Comparison of ENCODE assay signal across 8 mouse cellular contexts in the genomic region with DNA sequence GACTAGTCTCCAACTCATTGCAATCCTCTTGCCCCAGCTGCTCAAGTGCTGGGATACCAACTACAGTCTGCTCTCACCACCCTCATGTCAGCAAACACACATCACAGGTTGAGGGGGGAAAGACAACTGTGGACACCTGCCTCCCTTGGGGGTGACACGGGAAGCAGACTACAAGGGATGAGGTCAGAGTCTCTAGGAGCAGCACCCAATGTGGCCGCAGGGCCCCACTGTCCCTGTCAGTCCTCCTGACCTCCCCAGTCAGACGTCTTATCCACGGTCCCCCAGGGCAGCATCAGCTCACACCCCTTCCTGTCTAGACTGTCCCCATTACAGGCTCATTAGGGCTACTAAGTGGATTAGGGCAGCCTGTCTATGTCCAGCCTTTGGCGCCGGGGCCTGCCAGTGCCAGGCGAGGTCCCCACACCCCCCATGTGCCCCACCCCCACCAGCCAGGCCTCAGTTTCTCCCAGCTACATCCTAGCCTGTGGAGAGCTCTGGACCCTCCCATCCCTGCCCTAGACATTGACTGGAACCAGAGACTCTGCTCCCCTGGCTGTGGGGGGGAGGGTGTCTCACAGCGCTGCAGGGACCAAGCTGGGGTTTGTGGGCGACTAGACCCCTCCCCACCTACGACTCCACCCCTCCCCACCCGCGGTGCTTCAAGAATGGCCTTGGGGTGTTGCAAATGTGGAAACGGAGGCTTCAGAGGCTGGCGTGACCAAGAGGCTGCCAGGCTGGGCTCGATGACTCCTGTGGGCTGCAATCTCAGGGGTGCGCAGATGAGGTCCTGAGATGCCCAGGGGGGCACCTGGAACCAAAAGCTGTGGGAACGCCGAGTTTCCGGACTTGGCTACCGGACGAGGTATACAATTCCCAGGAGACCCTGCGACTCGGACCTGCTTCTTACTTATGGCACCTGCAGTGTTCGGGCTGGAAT. TPM values are rescaled to one million over a fixed set of nuclear protein-coding genes. Genes with fewer than 3 reads are reported as not detected.
DNase-seq lines count a peak whose midpoint lies in the region; ATAC-seq lines count a peak whose summit lies in the region.

No protein-coding gene starts in this region.

- peaks cover 74% of the 10 kb centered on the region for H3K4me1 ChIP-seq in kidney, embryonic 14.5 days (ENCODE audit: control insufficient read depth, insufficient read depth, low read length)
- peaks cover 28% of the 10 kb centered on the region for H3K4me1 ChIP-seq in embryonic facial prominence, embryonic 11.5 days (ENCODE audit: control insufficient read depth, insufficient read depth, low read length)
- H3K4me1 ChIP-seq in hindbrain, embryonic 13.5 days (replicated peaks): peaks cover 86% of the 10 kb centered on the region
- H3K4me1 ChIP-seq in midbrain, embryonic 15.5 days: peaks cover 45% of the 10 kb centered on the region

- peak overlapping the region; percentile 25 for H3K4me2 ChIP-seq in kidney, embryonic 14.5 days (replicated peaks; ENCODE audit: low read depth, low read length)
- peak overlapping the region; percentile 43 for H3K4me2 ChIP-seq in embryonic facial prominence, embryonic 11.5 days (ENCODE audit: low read depth, low read length)
- peak overlapping the region; percentile 45 for H3K4me2 ChIP-seq in hindbrain, embryonic 13.5 days
- H3K4me2 ChIP-seq in midbrain, embryonic 15.5 days: peak overlapping the region; percentile 31

- H3K36me3 ChIP-seq in kidney, embryonic 14.5 days (ENCODE audit: control insufficient read depth, insufficient read depth, low read length): peaks cover 33% of the 10 kb centered on the region; the same call in 1 of the 2 replicates
- H3K36me3 ChIP-seq in embryonic facial prominence, embryonic 11.5 days (replicated peaks; ENCODE audit: control insufficient read depth, insufficient read depth, low read depth, low read length): no peaks in the 10 kb centered on the region; the same call in 1 of the 2 replicates
- H3K36me3 ChIP-seq in hindbrain, embryonic 13.5 days: peaks cover 47% of the 10 kb centered on the region
- H3K36me3 ChIP-seq in midbrain, embryonic 15.5 days (replicated peaks): peaks cover 9% of the 10 kb centered on the region; the same call in 1 of the 2 replicates

- DNase-seq in kidney, postnatal 10 days: no peak
- no peak for DNase-seq in embryonic facial prominence, embryonic 11.5 days (ENCODE audit: low spot score)
- DNase-seq in thymus, postnatal 25 days: no peak
- DNase-seq in layer of hippocampus, adult 11-12 months (ENCODE audit: low spot score): no peak
- no peak for DNase-seq in layer of hippocampus, adult 9-10 months (ENCODE audit: low spot score)

- H3K27me3 ChIP-seq in kidney, embryonic 14.5 days (ENCODE audit: control insufficient read depth, insufficient read depth, low read length): no peaks in the 10 kb centered on the region
- peaks cover 2% of the 10 kb centered on the region; the same call in 1 of the 2 replicates for H3K27me3 ChIP-seq in embryonic facial prominence, embryonic 11.5 days (ENCODE audit: control insufficient read depth, insufficient read depth, low read length)
- H3K27me3 ChIP-seq in hindbrain, embryonic 13.5 days: peaks cover 47% of the 10 kb centered on the region
- H3K27me3 ChIP-seq in midbrain, embryonic 15.5 days (replicated peaks): peaks cover 21% of the 10 kb centered on the region

- peak overlapping the region; percentile 16 for H3K4me3 ChIP-seq in kidney, embryonic 14.5 days (ENCODE audit: low read length)
- peak overlapping the region; percentile 21; the same call in 1 of the 2 replicates for H3K4me3 ChIP-seq in embryonic facial prominence, embryonic 11.5 days (ENCODE audit: low read depth, low read length)
- peak overlapping the region; percentile 25 for H3K4me3 ChIP-seq in hindbrain, embryonic 13.5 days
- 0 out of 2 replicates have a peak overlapping the region, but pooled peaks have one; percentile 7 for H3K4me3 ChIP-seq in midbrain, embryonic 15.5 days

- ATAC-seq in kidney, embryonic 14.5 days (ENCODE audit: low FRiP score, low TSS enrichment): no peak
- no peak for ATAC-seq in embryonic facial prominence, embryonic 11.5 days (replicated peaks; ENCODE audit: insufficient number of reproducible peaks, low FRiP score, low TSS enrichment, low read depth)
- ATAC-seq in hindbrain, embryonic 13.5 days (ENCODE audit: low FRiP score): no peak
- ATAC-seq in midbrain, embryonic 15.5 days (replicated peaks): no peak

- 0 out of 2 replicates have a peak overlapping the region, but pooled peaks have one; percentile 24 for H3K27ac ChIP-seq in kidney, embryonic 14.5 days (ENCODE audit: low read depth, low read length)
- H3K27ac ChIP-seq in embryonic facial prominence, embryonic 11.5 days (replicated peaks; ENCODE audit: low read depth, low read length): 0 out of 2 replicates have a peak overlapping the region, but pooled peaks have one; percentile 20
- H3K27ac ChIP-seq in hindbrain, embryonic 13.5 days: peak overlapping the region; percentile 35; the same call in 1 of the 2 replicates
- H3K27ac ChIP-seq in midbrain, embryonic 15.5 days: no peak overlapping the region

- H3K9me3 ChIP-seq in kidney, embryonic 14.5 days (ENCODE audit: control insufficient read depth, low read length): no peaks in the 10 kb centered on the region
- H3K9me3 ChIP-seq in embryonic facial prominence, embryonic 11.5 days (replicated peaks; ENCODE audit: control insufficient read depth, low read length): no peaks in the 10 kb centered on the region
- H3K9me3 ChIP-seq in hindbrain, embryonic 13.5 days: no peaks in the 10 kb centered on the region
- H3K9me3 ChIP-seq in midbrain, embryonic 15.5 days: no peaks in the 10 kb centered on the region

- H3K9ac ChIP-seq in kidney, embryonic 14.5 days (ENCODE audit: low read depth, low read length): no peak overlapping the region
- peak overlapping the region; percentile 43 for H3K9ac ChIP-seq in embryonic facial prominence, embryonic 11.5 days (replicated peaks; ENCODE audit: low read length)
- H3K9ac ChIP-seq in hindbrain, embryonic 13.5 days: peak overlapping the region; percentile 53; the same call in 1 of the 2 replicates
- H3K9ac ChIP-seq in midbrain, embryonic 15.5 days: no peak overlapping the region

- WGBS in kidney, embryonic 14.5 days: 38% methylated on average over 24 of the region's 24 CpGs
- 20% methylated on average over 24 of the region's 24 CpGs for WGBS in embryonic facial prominence, embryonic 11.5 days
- WGBS in hindbrain, embryonic 13.5 days: 24% methylated on average over 24 of the region's 24 CpGs
- 32% methylated on average over 24 of the region's 24 CpGs for WGBS in midbrain, embryonic 15.5 days

RNA-seq across cellular contexts. Expression of a gene that starts 13.9 kb away (rescaled TPM):
- polyA plus RNA-seq in kidney, embryonic 14.5 days (2014; fragmentation: Nextera tagmentation; extraction: Ambion mirVana): 14.9 and 16.4 TPM in 2 replicates
- polyA plus RNA-seq in embryonic facial prominence, embryonic 11.5 days (2014; fragmentation: Nextera tagmentation; extraction: Ambion mirVana): 3.4 and 4.1 TPM in 2 replicates
- polyA plus RNA-seq in hindbrain, embryonic 13.5 days (2015; fragmentation: Nextera tagmentation; extraction: Ambion mirVana): 1.8 TPM in 2 replicates
- polyA plus RNA-seq in midbrain, embryonic 15.5 days (2015; fragmentation: Nextera tagmentation; extraction: Ambion mirVana): 1.4 and 1.6 TPM in 2 replicates

RNA-seq across cellular contexts. Expression of a gene that starts 18.0 kb away (rescaled TPM):
- polyA plus RNA-seq in kidney, embryonic 14.5 days (2014; fragmentation: Nextera tagmentation; extraction: Ambion mirVana): 0.61 and 1.5 TPM in 2 replicates
- polyA plus RNA-seq in embryonic facial prominence, embryonic 11.5 days (2014; fragmentation: Nextera tagmentation; extraction: Ambion mirVana): 0.63 TPM in 1 of 2 replicates, not detected in the other
- polyA plus RNA-seq in hindbrain, embryonic 13.5 days (2015; fragmentation: Nextera tagmentation; extraction: Ambion mirVana): 2.0 and 2.3 TPM in 2 replicates
- 2.7 and 3.3 TPM in 2 replicates for polyA plus RNA-seq in midbrain, embryonic 15.5 days (2015; fragmentation: Nextera tagmentation; extraction: Ambion mirVana)

RNA-seq across cellular contexts. Expression of a gene that starts 22.5 kb away (rescaled TPM):
- polyA plus RNA-seq in kidney, embryonic 14.5 days (2014; fragmentation: Nextera tagmentation; extraction: Ambion mirVana): 3.5 and 3.8 TPM in 2 replicates
- 2.5 and 4.1 TPM in 2 replicates for polyA plus RNA-seq in embryonic facial prominence, embryonic 11.5 days (2014; fragmentation: Nextera tagmentation; extraction: Ambion mirVana)
- 6.5 and 8.1 TPM in 2 replicates for polyA plus RNA-seq in hindbrain, embryonic 13.5 days (2015; fragmentation: Nextera tagmentation; extraction: Ambion mirVana)
- polyA plus RNA-seq in midbrain, embryonic 15.5 days (2015; fragmentation: Nextera tagmentation; extraction: Ambion mirVana): 8.4 and 9.3 TPM in 2 replicates

RNA-seq across cellular contexts. Expression of a gene that starts 22.5 kb away (rescaled TPM):
- polyA plus RNA-seq in kidney, embryonic 14.5 days (2014; fragmentation: Nextera tagmentation; extraction: Ambion mirVana): 59.2 and 73.9 TPM in 2 replicates
- polyA plus RNA-seq in embryonic facial prominence, embryonic 11.5 days (2014; fragmentation: Nextera tagmentation; extraction: Ambion mirVana): 45.0 and 52.5 TPM in 2 replicates
- 72.1 and 74.8 TPM in 2 replicates for polyA plus RNA-seq in hindbrain, embryonic 13.5 days (2015; fragmentation: Nextera tagmentation; extraction: Ambion mirVana)
- 90.4 and 92.6 TPM in 2 replicates for polyA plus RNA-seq in midbrain, embryonic 15.5 days (2015; fragmentation: Nextera tagmentation; extraction: Ambion mirVana)

RNA-seq across cellular contexts. Expression of a gene that starts 28.5 kb away (rescaled TPM):
- polyA plus RNA-seq in kidney, embryonic 14.5 days (2014; fragmentation: Nextera tagmentation; extraction: Ambion mirVana): 101 and 108 TPM in 2 replicates
- 92.1 and 95.0 TPM in 2 replicates for polyA plus RNA-seq in embryonic facial prominence, embryonic 11.5 days (2014; fragmentation: Nextera tagmentation; extraction: Ambion mirVana)
- 121 and 126 TPM in 2 replicates for polyA plus RNA-seq in hindbrain, embryonic 13.5 days (2015; fragmentation: Nextera tagmentation; extraction: Ambion mirVana)
- 153 and 159 TPM in 2 replicates for polyA plus RNA-seq in midbrain, embryonic 15.5 days (2015; fragmentation: Nextera tagmentation; extraction: Ambion mirVana)

Comparison
In these comparisons a context has a peak if more than half of its experiments do, and no peak if none do; other contexts are left out.
1. H3K9ac ChIP-seq: peak in embryonic facial prominence, embryonic 11.5 days (single experiment) and hindbrain, embryonic 13.5 days (single experiment); none in kidney, embryonic 14.5 days (single experiment) and midbrain, embryonic 15.5 days (single experiment).
2. Peak in every context shown above with its lines, with median percentiles within 50 percentile points of each other: H3K4me2 ChIP-seq and H3K4me3 ChIP-seq.